In the genomic region with DNA sequence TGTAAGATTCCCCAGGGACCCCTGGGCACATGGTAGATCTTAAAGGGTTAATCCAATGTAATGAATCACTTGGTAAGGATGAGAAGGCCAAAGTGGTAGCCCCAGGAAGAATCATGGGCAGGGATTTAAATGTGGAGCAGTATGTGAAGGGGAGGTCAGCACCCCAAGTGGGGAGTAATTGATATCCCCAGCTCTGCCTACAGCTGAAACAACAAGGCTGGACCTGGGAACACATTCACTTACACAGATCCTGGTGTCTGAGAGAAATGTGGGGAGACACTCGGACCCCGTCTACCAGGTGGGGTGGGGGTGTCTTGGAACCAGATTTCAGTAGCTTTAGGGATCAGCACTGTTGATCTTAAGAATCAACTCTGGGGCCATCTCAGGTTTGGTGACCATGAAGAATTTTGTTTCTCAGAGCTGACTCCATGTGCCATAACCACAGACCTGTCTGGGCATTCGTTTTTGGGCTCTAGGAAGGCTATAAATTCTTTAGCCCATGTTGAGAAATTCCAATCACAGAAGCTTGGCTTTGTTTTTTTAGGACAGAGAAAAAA, we compare ENCODE assay signal across 30 mouse cellular contexts.
DNase-seq lines count a peak whose midpoint lies in the region; ATAC-seq lines count a peak whose summit lies in the region.
"Had no signal": no experiment of that assay in that cellular context is flagged by ENCODE, and none has a peak within 500 bp of the region (broad histone marks: within the 10 kb centered on the region; RNA-seq: fewer than 3 reads in every experiment).

No protein-coding gene starts in this region.

- DNase-seq in kidney, adult 8-10 months = no peak
- peak; percentile 39 for DNase-seq in embryo, embryonic 10 days (ENCODE audit: low spot score)
- DNase-seq in embryo, embryonic 11 days = peak; percentile 54
- DNase-seq in fibroblast of lung, adult 2 months (ENCODE audit: low read depth) = peak; percentile 73
- no peak for DNase-seq in spleen, postnatal 36 days (ENCODE audit: low spot score in 2 of 2)
- no peak for DNase-seq in gastrocnemius, postnatal 10 days
- DNase-seq: adrenal gland, adult 8-10 months; B cell, adult 2 months; cerebellum, adult 8-10 months; cerebellum, postnatal 25 days; gastrocnemius, adult 2 months; kidney, adult 11 months; kidney, postnatal 25 days; lung, embryonic 14.5 days; lung, postnatal 14 days; retina, postnatal 1 day; right cerebral cortex, postnatal 14 days; thymus, adult 18-20 months; thymus, postnatal 36 days had no signal

- H3K36me3 ChIP-seq in kidney, embryonic 15.5 days = no peaks in the 10 kb centered on the region
- H3K36me3 ChIP-seq: embryonic facial prominence, embryonic 12.5 days; forebrain, embryonic 10.5 days; forebrain, embryonic 15.5 days; heart, embryonic 15.5 days; hindbrain, embryonic 15.5 days; limb, embryonic 12.5 days; liver, embryonic 15.5 days; midbrain, embryonic 10.5 days had no signal

- ATAC-seq in kidney, embryonic 15.5 days (replicated peaks; ENCODE audit: low FRiP score) = peak; percentile 69; the same call in 1 of the 2 replicates
- ATAC-seq: forebrain, embryonic 15.5 days; inflammation-experienced regulatory T-cells, adult 6 months had no signal

- no peak overlapping the region for H3K4me3 ChIP-seq in kidney, embryonic 15.5 days (replicated peaks)
- H3K4me3 ChIP-seq: embryonic facial prominence, embryonic 12.5 days; forebrain, embryonic 10.5 days; forebrain, embryonic 15.5 days; gastrocnemius, adult 2 months; heart, embryonic 15.5 days; hindbrain, embryonic 15.5 days; limb, embryonic 12.5 days; liver, embryonic 15.5 days; midbrain, embryonic 10.5 days; myocyte had no signal

- H3K9me3 ChIP-seq in kidney, embryonic 15.5 days (replicated peaks) = no peaks in the 10 kb centered on the region
- H3K9me3 ChIP-seq: embryonic facial prominence, embryonic 12.5 days; forebrain, embryonic 10.5 days; forebrain, embryonic 15.5 days; heart, embryonic 15.5 days; hindbrain, embryonic 15.5 days; limb, embryonic 12.5 days; liver, embryonic 15.5 days; midbrain, embryonic 10.5 days had no signal

- H3K27ac ChIP-seq in kidney, embryonic 15.5 days = no peak overlapping the region
- H3K27ac ChIP-seq: embryonic facial prominence, embryonic 12.5 days; forebrain, embryonic 10.5 days; forebrain, embryonic 15.5 days; gastrocnemius, adult 2 months; heart, embryonic 15.5 days; hindbrain, embryonic 15.5 days; limb, embryonic 12.5 days; liver, embryonic 15.5 days; midbrain, embryonic 10.5 days had no signal

- no peaks in the 10 kb centered on the region for H3K27me3 ChIP-seq in kidney, embryonic 15.5 days
- H3K27me3 ChIP-seq: embryonic facial prominence, embryonic 12.5 days; forebrain, embryonic 15.5 days; heart, embryonic 15.5 days; hindbrain, embryonic 15.5 days; liver, embryonic 15.5 days had no signal

- no peak overlapping the region for H3K9ac ChIP-seq in kidney, embryonic 15.5 days
- H3K9ac ChIP-seq: embryonic facial prominence, embryonic 12.5 days; forebrain, embryonic 15.5 days; heart, embryonic 15.5 days; hindbrain, embryonic 15.5 days; limb, embryonic 12.5 days; liver, embryonic 15.5 days; lung, embryonic 14.5 days had no signal

- peaks cover 6% of the 10 kb centered on the region; the same call in 1 of the 2 replicates for H3K4me1 ChIP-seq in kidney, embryonic 15.5 days
- H3K4me1 ChIP-seq: forebrain, embryonic 15.5 days; heart, embryonic 15.5 days; hindbrain, embryonic 15.5 days; liver, embryonic 15.5 days; midbrain, embryonic 10.5 days had no signal

- 18% methylated on average over 3 of the region's 3 CpGs for WGBS in kidney, embryonic 15.5 days

- no peak overlapping the region for H3K4me2 ChIP-seq in kidney, embryonic 15.5 days
- H3K4me2 ChIP-seq: embryonic facial prominence, embryonic 12.5 days; forebrain, embryonic 15.5 days; heart, embryonic 15.5 days; hindbrain, embryonic 15.5 days; limb, embryonic 12.5 days; liver, embryonic 15.5 days; lung, embryonic 14.5 days had no signal

Comparison
In these comparisons a context has a peak if more than half of its experiments do, and no peak if none do; other contexts are left out.
1. DNase-seq: peak in embryo, embryonic 10 days (single experiment), embryo, embryonic 11 days (single experiment) and fibroblast of lung, adult 2 months (single experiment); none in kidney, adult 8-10 months (0 of 2), spleen, postnatal 36 days (0 of 2) and gastrocnemius, postnatal 10 days (single experiment).